9 mouse cellular contexts compared by ENCODE assay signal in the genomic region with DNA sequence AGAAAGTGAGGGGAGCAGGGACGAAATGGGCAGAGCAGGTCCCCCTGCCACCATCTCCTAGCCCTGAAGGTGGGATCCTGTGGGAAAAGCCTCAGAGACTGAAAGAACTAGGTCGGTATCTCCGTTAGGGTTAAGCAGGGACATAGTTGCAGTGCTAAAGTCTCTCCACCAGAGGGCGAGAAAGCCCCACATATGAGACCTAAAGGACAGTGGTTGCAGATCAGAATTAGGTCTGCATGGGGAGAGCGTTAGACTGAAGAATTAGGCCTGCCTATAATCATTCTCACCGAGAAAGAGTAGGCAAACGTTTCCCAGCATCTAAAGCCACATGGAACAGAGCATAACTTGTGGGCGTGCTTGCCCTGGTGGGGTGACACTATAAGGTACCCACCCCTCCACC.
A peak's percentile ranks its signal among the peaks of the same experiment; 100 is the strongest.
DNase-seq lines count a peak whose midpoint lies in the region; ATAC-seq and TF ChIP-seq lines count a peak whose summit lies in the region.
"Had no signal": no experiment of that assay in that cellular context is flagged by ENCODE, and none has a peak within 500 bp of the region (broad histone marks: within the 10 kb centered on the region; RNA-seq: fewer than 3 reads in every experiment).

No protein-coding gene starts in this region.

- no peak overlapping the region for H3K27ac ChIP-seq in embryonic facial prominence, embryonic 10.5 days (replicated peaks)
- no peak overlapping the region for H3K27ac ChIP-seq in heart, embryonic 16.5 days (ENCODE audit: low read length)
- no peak overlapping the region; the same call in 1 of the 2 replicates for H3K27ac ChIP-seq in liver, embryonic 11.5 days (ENCODE audit: low read depth, low read length)
- H3K27ac ChIP-seq in testis, adult 2 months (ENCODE audit: control insufficient read depth, insufficient read depth, low read depth, low read length): no peak overlapping the region
- H3K27ac ChIP-seq: embryonic facial prominence, embryonic 15.5 days had no signal

- peak; percentile 27; the same call in 1 of the 2 replicates for TF ChIP-seq CTCF in testis, adult 2 months (IDR thresholded peaks at IDR 0.05; ENCODE audit: control insufficient read depth, insufficient read depth, insufficient replicate concordance, low read depth, low read length)

- H3K9me3 ChIP-seq in embryonic facial prominence, embryonic 10.5 days: no peaks in the 10 kb centered on the region
- H3K9me3 ChIP-seq in heart, embryonic 16.5 days (replicated peaks; ENCODE audit: control insufficient read depth, low read length): no peaks in the 10 kb centered on the region
- H3K9me3 ChIP-seq in liver, embryonic 11.5 days (ENCODE audit: control insufficient read depth, low read length): no peaks in the 10 kb centered on the region
- H3K9me3 ChIP-seq: embryonic facial prominence, embryonic 15.5 days had no signal

- ATAC-seq in heart, embryonic 16.5 days (replicated peaks; ENCODE audit: extremely low read depth, insufficient read depth, low FRiP score): peak; percentile 67; the same call in 1 of the 2 replicates
- peak; percentile 47 for ATAC-seq in liver, embryonic 11.5 days (replicated peaks; ENCODE audit: low FRiP score)

- peaks cover 12% of the 10 kb centered on the region; the same call in 1 of the 2 replicates for H3K27me3 ChIP-seq in embryonic facial prominence, embryonic 10.5 days (replicated peaks; ENCODE audit: low read depth, poor library complexity, severe bottlenecking)
- H3K27me3 ChIP-seq in heart, embryonic 16.5 days (ENCODE audit: control insufficient read depth, insufficient read depth, low read length): peaks cover 9% of the 10 kb centered on the region
- H3K27me3 ChIP-seq in liver, embryonic 11.5 days (replicated peaks; ENCODE audit: control insufficient read depth, insufficient read depth, low read length): peaks cover 4% of the 10 kb centered on the region; the same call in 1 of the 2 replicates
- H3K27me3 ChIP-seq in testis, adult 2 months (ENCODE audit: control insufficient read depth, insufficient read depth, low read length): no peaks in the 10 kb centered on the region

- H3K4me1 ChIP-seq in embryonic facial prominence, embryonic 10.5 days: peaks cover 12% of the 10 kb centered on the region
- 0 out of 2 replicates have a peak, but pooled peaks cover 2% of the 10 kb centered on the region for H3K4me1 ChIP-seq in heart, embryonic 16.5 days (ENCODE audit: control insufficient read depth, insufficient read depth, low read length)
- peaks cover 25% of the 10 kb centered on the region for H3K4me1 ChIP-seq in liver, embryonic 11.5 days (replicated peaks; ENCODE audit: control insufficient read depth, insufficient read depth, low read length)
- no peaks in the 10 kb centered on the region for H3K4me1 ChIP-seq in testis, adult 2 months (ENCODE audit: control insufficient read depth, insufficient read depth, low read length)

- no peak for TF ChIP-seq POLR2A in testis, adult 2 months (IDR thresholded peaks at IDR 0.05; ENCODE audit: control insufficient read depth, low read depth, low read length)

- H3K9ac ChIP-seq in heart, embryonic 16.5 days (ENCODE audit: low read length): no peak overlapping the region
- no peak overlapping the region for H3K9ac ChIP-seq in liver, embryonic 11.5 days (ENCODE audit: low read depth, low read length)
- H3K9ac ChIP-seq: embryonic facial prominence, embryonic 15.5 days had no signal

- H3K36me3 ChIP-seq in embryonic facial prominence, embryonic 10.5 days (replicated peaks): no peaks in the 10 kb centered on the region
- H3K36me3 ChIP-seq in heart, embryonic 16.5 days (ENCODE audit: control insufficient read depth, insufficient read depth): no peaks in the 10 kb centered on the region
- H3K36me3 ChIP-seq in liver, embryonic 11.5 days (ENCODE audit: control insufficient read depth, insufficient read depth, low read length): no peaks in the 10 kb centered on the region
- no peaks in the 10 kb centered on the region for H3K36me3 ChIP-seq in testis, adult 2 months (ENCODE audit: control insufficient read depth, insufficient read depth, low read length)
- H3K36me3 ChIP-seq: embryonic facial prominence, embryonic 15.5 days had no signal

- no peak overlapping the region for H3K4me2 ChIP-seq in heart, embryonic 16.5 days (ENCODE audit: low read depth, low read length)
- H3K4me2 ChIP-seq in liver, embryonic 11.5 days: peak overlapping the region; percentile 28
- H3K4me2 ChIP-seq: embryonic facial prominence, embryonic 15.5 days had no signal

- WGBS in embryonic facial prominence, embryonic 10.5 days: 14% methylated on average over 8 of the region's 8 CpGs
- 12% methylated on average over 8 of the region's 8 CpGs for WGBS in heart, embryonic 16.5 days
- 11% methylated on average over 8 of the region's 8 CpGs for WGBS in liver, embryonic 11.5 days

- peak; percentile 40 for DNase-seq in CD4-positive helper T cell, adult 2 months (ENCODE audit: low read depth, low spot score)
- DNase-seq in adrenal gland, postnatal 14 days: peak; percentile 76
- peak; percentile 70 for DNase-seq in embryonic facial prominence, embryonic 10.5 days (ENCODE audit: low spot score)
- DNase-seq in kidney, postnatal 10 days: peak; percentile 80
- DNase-seq in liver, embryonic 11.5 days (ENCODE audit: low spot score): peak; percentile 65
- peak; percentile 54 for DNase-seq in naive thymus-derived CD4-positive, alpha-beta T cell, adult 2 months (ENCODE audit: low read depth)

- no peak overlapping the region for H3K4me3 ChIP-seq in embryonic facial prominence, embryonic 10.5 days
- no peak overlapping the region for H3K4me3 ChIP-seq in heart, embryonic 16.5 days (ENCODE audit: low read length)
- no peak overlapping the region for H3K4me3 ChIP-seq in liver, embryonic 11.5 days (ENCODE audit: low read depth, low read length)
- no peak overlapping the region for H3K4me3 ChIP-seq in testis, adult 2 months (ENCODE audit: control insufficient read depth, low read depth, low read length)
- H3K4me3 ChIP-seq: embryonic facial prominence, embryonic 15.5 days had no signal
